Mouse (Mus musculus) neural tube, embryonic 14.5 days (tissue): ENCODE measurements around the gene Akap17b. TPM values are rescaled to one million over a fixed set of nuclear protein-coding genes. Genes with fewer than 3 reads are reported as not detected.
A peak's percentile ranks its signal among the peaks of the same experiment; 100 is the strongest.

ENCODE experiments used
- ATAC-seq: fragments of 200-750 bp; cut with Nextera tagmentation; 2 replicates; pipeline ENCODE4 v1.8.0; 2017; ENCODE audit warnings: low read depth, mild to moderate bottlenecking, moderate TSS enrichment, moderate library complexity
- H3K27ac ChIP-seq: fragments of 300-500 bp; sonication (generic); 2 replicates; pipeline ENCODE4 v1.5.1; 2014; ENCODE audit warnings: low read depth, mild to moderate bottlenecking, control low read depth, low read length, moderate library complexity, mixed read lengths
- H3K27me3 ChIP-seq: fragments of 300-500 bp; sonication (generic); 2 replicates; pipeline ENCODE4 v1.6.1; 2014; ENCODE audit warnings: low read length; ENCODE audit not compliant: control insufficient read depth, insufficient read depth
- H3K36me3 ChIP-seq: fragments of 300-500 bp; sonication (generic); 2 replicates; pipeline ENCODE4 v1.6.1; 2014; ENCODE audit warnings: low read length, mixed read lengths; ENCODE audit not compliant: control insufficient read depth, insufficient read depth
- H3K4me1 ChIP-seq: fragments of 300-500 bp; sonication (generic); 2 replicates; pipeline ENCODE4 v1.6.1; 2014; ENCODE audit warnings: low read length; ENCODE audit not compliant: control insufficient read depth, insufficient read depth
- H3K4me2 ChIP-seq: fragments of 300-500 bp; sonication (generic); 2 replicates; pipeline ENCODE4 v1.6.1; 2014; ENCODE audit warnings: mild to moderate bottlenecking, low read depth, low read length, control low read depth
- H3K4me3 ChIP-seq: fragments of 300-500 bp; sonication (generic); 2 replicates; pipeline ENCODE4 v1.5.1; 2014; ENCODE audit warnings: low read depth, low read length, control low read depth, mixed read lengths
- H3K9ac ChIP-seq: fragments of 300-500 bp; sonication (generic); replicated peaks from 2 replicates; pipeline ENCODE4 v1.6.1; 2014; ENCODE audit warnings: low read depth, mild to moderate bottlenecking, control low read depth, low read length, mixed read lengths
- H3K9me3 ChIP-seq: fragments of 300-500 bp; sonication (generic); 2 replicates; pipeline ENCODE4 v1.6.1; 2016; ENCODE audit warnings: low read length; ENCODE audit not compliant: control insufficient read depth
- WGBS: fragments of 180-500 bp; shearing (Covaris S2); extraction: QIAGEN DNeasy Blood & Tissue Kit; methylation state at CpG from one replicate; pipeline ENCODE4 v1.1.7; 2014; 5-methylcytosine and 5-hydroxymethylcytosine counted together
- polyA plus RNA-seq: library from polyadenylated mRNA; unstranded; fragments of >200 nt; fragmentation: Nextera tagmentation; extraction: Ambion mirVana; gene quantifications from 2 replicates; pipeline ENCODE4 v1.2.1, GENCODE M21; 2014

Gene Akap17b
- polyA plus RNA-seq, 1 experiment from 2014 or later: 8.0 TPM

DNA sequence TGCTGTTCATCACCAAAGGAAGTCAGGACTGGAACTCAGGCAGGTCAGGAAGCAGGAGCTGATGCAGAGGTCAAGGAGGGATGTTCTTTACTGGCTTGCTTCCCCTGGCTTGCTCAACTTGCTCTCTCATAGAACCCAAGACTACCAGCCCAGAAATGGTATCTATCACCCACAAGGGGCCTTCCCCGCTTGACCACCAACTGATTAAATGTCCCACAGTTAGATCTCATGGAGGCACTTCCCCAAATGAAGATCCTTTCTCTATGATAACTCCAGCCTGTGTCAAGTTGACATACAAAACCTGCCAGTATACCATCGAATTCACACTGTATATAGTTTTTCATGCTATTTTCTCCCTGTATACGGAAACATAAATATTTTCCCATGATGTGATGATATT, 49.9 kb downstream of the Akap17b start:
- H3K4me2 ChIP-seq: no peak overlapping the region
- H3K9ac ChIP-seq: no peak overlapping the region
- no peaks in the 10 kb centered on the region for H3K36me3 ChIP-seq
- no peak overlapping the region for H3K4me3 ChIP-seq
- no peaks in the 10 kb centered on the region for H3K27me3 ChIP-seq
- peaks cover 3% of the 10 kb centered on the region; the same call in 1 of the 2 replicates for H3K4me1 ChIP-seq
- 87% methylated on average over 3 of the region's 3 CpGs for WGBS
- H3K27ac ChIP-seq: no peak overlapping the region
- no peak for ATAC-seq
- H3K9me3 ChIP-seq: no peaks in the 10 kb centered on the region

DNA sequence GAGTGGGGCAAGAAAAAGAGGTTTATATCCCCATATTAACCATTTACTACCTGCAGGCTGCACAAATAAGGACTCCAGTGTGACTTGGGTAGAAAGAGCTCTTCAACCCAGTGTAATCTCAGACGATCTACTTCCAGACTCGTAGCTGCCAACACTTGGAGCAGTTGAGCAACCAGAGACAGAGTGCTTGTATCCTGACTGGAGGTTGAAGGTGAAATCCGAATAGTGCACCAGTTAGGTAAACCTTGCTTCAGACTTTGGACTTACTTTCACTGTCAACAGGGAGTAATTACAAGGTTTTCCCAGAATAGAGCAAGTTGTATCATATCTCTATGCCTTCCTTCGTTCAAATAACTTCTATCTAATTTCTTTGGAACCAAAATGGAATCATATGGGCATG, 53.7 kb downstream of the Akap17b start:
- ATAC-seq: no peak
- 73% methylated on average over 4 of the region's 4 CpGs for WGBS
- Histone ChIP-seq H3K4me3 (no peak overlapping the region), H3K4me2 (no peak overlapping the region), H3K27ac (no peak overlapping the region), H3K9me3 (no peaks in the 10 kb centered on the region), H3K9ac (no peak overlapping the region), H3K4me1 (no peaks in the 10 kb centered on the region), H3K27me3 (no peaks in the 10 kb centered on the region), H3K36me3 (no peaks in the 10 kb centered on the region)

DNA sequence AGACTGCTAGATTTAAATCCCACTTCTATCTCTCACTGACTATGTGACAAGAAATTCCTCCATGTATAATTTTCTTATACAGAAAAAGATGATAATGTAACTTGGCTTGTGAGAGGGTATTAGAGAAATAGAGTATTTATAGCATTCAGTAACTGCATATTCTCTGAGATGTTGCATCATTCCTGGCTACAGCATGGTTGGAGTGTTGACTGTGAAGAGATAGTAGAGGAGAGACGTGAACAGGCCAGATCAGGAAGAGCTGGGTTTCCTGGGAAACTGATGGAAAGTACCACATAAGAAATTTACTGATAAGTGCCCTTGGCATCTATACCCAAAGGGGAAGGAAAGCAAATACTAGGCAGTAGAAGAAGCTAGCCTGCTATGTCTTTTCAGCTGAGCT, 54.1 kb downstream of the Akap17b start:
- H3K4me2 ChIP-seq: no peak overlapping the region
- H3K4me3 ChIP-seq: no peak overlapping the region
- 86% methylated on average over 1 of the region's 1 CpGs for WGBS

DNA sequence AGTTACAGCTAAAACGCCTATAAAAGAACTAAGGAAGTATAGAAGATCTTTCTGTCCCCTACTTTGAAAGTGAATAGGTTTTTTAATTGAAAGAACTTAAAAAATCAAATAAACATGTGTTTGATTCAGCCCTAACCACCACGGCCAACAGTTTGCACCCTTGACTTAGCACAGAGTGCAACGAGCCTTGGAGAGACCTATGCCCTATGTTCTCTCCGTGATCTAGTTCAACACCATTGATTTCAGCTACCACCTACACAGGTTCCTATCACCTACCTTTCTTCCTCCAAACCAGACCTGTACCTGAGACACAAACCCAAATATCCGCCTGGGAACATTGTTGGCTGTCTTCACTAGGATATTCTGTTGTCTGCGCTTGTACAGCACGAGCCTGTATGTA, 54.9 kb downstream of the Akap17b start:
- Histone ChIP-seq H3K27ac (no peak overlapping the region), H3K4me2 (no peak overlapping the region), H3K9ac (no peak overlapping the region), H3K4me3 (no peak overlapping the region), H3K4me1 (no peaks in the 10 kb centered on the region), H3K9me3 (no peaks in the 10 kb centered on the region), H3K36me3 (no peaks in the 10 kb centered on the region), H3K27me3 (no peaks in the 10 kb centered on the region)
- WGBS: 83% methylated on average over 7 of the region's 7 CpGs
- ATAC-seq: no peak

More for the DNA sequence above, 54.1 kb downstream of the Akap17b start:
- no peaks in the 10 kb centered on the region for H3K27me3 ChIP-seq
- no peak overlapping the region for H3K27ac ChIP-seq
- H3K36me3 ChIP-seq: no peaks in the 10 kb centered on the region
- ATAC-seq: no peak
- no peaks in the 10 kb centered on the region for H3K9me3 ChIP-seq
- H3K4me1 ChIP-seq: no peaks in the 10 kb centered on the region
- no peak overlapping the region for H3K9ac ChIP-seq

DNA sequence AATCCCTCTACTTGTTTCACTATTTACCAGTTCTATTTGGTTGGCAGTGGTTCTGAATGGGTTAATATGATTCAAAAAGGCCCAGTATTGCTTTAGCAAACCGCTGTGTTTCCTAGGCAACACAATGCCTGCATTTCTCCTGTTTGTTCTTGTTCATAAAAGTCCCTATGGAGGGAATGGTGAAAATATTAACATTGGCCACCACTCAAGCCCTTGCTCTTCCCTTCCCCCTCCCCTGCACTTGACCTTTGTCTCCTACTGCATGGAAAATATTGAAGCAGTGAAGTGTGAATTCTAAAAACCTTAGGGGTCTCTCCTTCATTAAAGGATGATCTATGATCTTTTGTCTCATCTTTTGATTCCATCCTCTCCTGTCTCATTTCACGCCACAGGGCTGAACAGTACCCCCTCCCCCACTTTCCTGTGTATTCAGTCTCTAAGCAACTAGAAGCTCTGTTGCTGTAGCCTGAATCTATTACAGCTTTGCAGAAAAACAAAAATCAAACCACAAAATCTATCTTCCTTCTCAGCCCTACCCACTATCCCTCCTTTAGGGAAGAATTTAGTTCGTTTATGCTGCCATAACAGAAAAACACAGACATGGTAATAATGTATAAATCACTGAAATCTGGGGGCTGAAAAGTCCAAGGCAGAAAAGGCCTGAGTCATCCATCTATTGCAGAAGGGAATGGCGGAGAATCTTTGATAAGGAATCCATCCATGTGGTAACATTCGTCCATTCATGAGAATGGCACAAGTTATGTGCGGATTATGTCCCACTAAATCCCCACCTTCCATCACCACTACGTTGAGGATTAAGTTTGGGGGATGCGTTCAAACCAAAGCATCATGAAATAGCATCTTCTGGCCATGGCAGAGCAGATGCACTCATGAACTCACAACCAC, 57.6 kb downstream of the Akap17b start:
- 57% methylated on average over 8 of the region's 8 CpGs for WGBS
- H3K27me3 ChIP-seq: no peaks in the 10 kb centered on the region
- no peaks in the 10 kb centered on the region for H3K4me1 ChIP-seq
- no peak overlapping the region for H3K9ac ChIP-seq
- H3K4me2 ChIP-seq: no peak overlapping the region
- no peaks in the 10 kb centered on the region for H3K9me3 ChIP-seq
- ATAC-seq: peak; percentile 93
- no peaks in the 10 kb centered on the region for H3K36me3 ChIP-seq
- H3K27ac ChIP-seq: peak overlapping the region; percentile 69; the same call in 1 of the 2 replicates
- no peak overlapping the region for H3K4me3 ChIP-seq

DNA sequence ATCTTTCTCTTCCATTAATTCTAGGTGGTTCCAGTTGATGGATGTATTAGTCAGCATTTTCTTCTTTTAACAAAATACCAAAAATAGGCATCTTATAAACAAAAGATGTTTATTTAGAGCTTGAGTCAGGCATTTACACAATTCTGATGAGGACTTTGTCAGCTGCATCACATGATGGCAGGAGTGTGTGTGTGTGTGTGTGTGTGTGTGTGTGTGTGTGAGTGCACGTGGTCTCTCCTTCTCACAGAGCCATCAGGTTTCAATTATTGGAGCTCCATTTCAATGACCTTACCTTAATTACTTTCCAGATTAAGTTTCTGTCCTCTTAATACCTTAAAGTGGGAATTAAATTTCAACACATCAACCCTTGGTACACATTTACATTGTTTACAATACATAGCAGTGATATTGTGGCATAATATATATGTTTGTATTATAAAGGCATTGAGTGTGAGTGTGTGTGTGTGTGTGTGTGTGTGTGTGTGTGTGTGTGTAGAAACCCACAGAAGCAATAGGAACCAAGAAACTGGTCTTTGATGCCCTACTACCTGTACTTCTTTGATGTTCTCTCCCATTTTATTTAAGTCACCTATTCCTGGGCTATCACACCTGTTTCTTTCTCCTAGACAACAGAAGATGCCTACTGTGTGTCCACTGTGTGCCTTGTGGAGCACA, 58.4 kb downstream of the Akap17b start:
- Histone ChIP-seq H3K36me3 (no peaks in the 10 kb centered on the region), H3K27me3 (no peaks in the 10 kb centered on the region), H3K9me3 (no peaks in the 10 kb centered on the region), H3K9ac (no peak overlapping the region), H3K4me3 (no peak overlapping the region), H3K4me1 (no peaks in the 10 kb centered on the region), H3K4me2 (no peak overlapping the region), H3K27ac (peak overlapping the region; percentile 46; the same call in 1 of the 2 replicates)
- 53% methylated on average over 1 of the region's 1 CpGs for whole genome bisulfite sequencing
- ATAC-seq: peak; percentile 52; the same call in 1 of the 2 replicates

DNA sequence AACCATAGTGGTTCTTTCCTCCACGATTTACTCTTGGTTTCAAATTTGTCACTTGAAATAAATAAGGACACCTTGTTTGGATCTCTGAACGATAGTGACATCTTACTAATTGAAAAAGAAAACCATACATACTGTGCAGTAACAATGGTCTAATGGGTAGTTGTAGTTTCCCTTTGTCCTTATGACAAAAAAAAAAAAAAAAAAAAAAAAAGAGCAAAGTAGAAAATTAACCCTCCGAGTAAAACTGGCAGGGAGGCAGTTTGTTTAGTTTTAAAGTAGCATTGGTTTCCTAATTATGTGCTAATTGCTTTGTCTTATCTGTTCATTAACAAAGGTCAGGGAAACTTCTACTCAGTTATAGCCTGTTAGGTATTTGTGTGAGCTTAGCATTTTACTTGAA, 83.1 kb downstream of the Akap17b start:
- Histone ChIP-seq H3K36me3 (no peaks in the 10 kb centered on the region), H3K27me3 (no peaks in the 10 kb centered on the region), H3K9ac (no peak overlapping the region), H3K4me3 (no peak overlapping the region), H3K27ac (no peak overlapping the region), H3K9me3 (no peaks in the 10 kb centered on the region), H3K4me2 (no peak overlapping the region), H3K4me1 (no peaks in the 10 kb centered on the region)
- 32% methylated on average over 3 of the region's 3 CpGs for WGBS
- no peak for ATAC-seq

DNA sequence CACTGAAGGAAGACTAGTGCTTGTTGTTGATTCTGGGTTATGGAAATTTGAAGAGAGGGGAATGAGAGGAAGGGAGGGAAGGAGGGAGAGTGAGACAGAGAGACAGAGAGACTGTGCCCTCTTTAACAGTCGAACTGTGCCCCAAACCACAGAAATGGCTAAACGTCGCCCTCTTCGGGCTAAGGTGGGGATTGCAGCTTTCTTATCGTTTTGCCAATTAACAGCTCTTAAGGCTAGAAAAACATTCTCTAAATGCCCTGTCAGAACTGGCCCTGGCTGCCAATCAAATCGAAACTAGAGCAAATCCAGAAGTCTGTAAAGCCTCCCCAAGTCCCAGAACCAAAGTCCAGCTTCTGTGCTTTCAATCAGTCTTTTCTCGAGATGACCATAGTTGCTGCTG, 83.5 kb downstream of the Akap17b start:
- Histone ChIP-seq H3K9ac (no peak overlapping the region), H3K4me1 (no peaks in the 10 kb centered on the region), H3K27me3 (no peaks in the 10 kb centered on the region), H3K36me3 (no peaks in the 10 kb centered on the region), H3K27ac (no peak overlapping the region), H3K4me2 (no peak overlapping the region), H3K4me3 (no peak overlapping the region), H3K9me3 (no peaks in the 10 kb centered on the region)
- no peak for ATAC-seq
- WGBS: 13% methylated on average over 7 of the region's 7 CpGs

DNA sequence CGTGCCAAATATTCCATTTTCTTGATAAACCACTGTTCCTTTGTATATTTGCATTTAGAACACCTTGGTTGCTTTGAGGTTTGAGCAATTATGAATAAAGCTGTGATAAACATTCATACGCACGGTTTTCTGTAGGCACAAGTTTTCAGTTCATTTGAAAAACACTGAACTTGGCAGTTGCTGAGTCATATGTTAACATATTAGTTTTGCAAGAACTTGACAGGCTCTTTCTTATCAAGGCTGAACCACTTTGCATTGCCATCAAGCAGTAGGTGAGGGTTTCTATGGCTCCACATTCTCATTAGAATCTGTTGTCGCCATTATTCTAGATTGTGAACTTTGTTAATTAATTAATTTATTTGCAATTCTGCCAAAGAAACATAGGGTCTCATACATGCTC, 85.0 kb downstream of the Akap17b start:
- no peaks in the 10 kb centered on the region for H3K4me1 ChIP-seq
- 89% methylated on average over 4 of the region's 4 CpGs for WGBS
- no peak for ATAC-seq
- H3K4me2 ChIP-seq: no peak overlapping the region
- H3K4me3 ChIP-seq: no peak overlapping the region
- H3K9me3 ChIP-seq: no peaks in the 10 kb centered on the region
- no peak overlapping the region for H3K9ac ChIP-seq
- no peak overlapping the region for H3K27ac ChIP-seq
- no peaks in the 10 kb centered on the region for H3K27me3 ChIP-seq
- no peaks in the 10 kb centered on the region for H3K36me3 ChIP-seq
